Mouse (Mus musculus) right cerebral cortex, postnatal 25 days (tissue): ENCODE measurements around the gene Amigo2.

Experiments
- DNase-seq: peaks from one replicate; pipeline ENCODE4 v3.0.0; 2022

Gene Amigo2

GRCm38 (mm10) chr15:97267094-97267695 is 20.1 kb upstream of the Amigo2 start:
- DNase-seq: no peak

DNA sequence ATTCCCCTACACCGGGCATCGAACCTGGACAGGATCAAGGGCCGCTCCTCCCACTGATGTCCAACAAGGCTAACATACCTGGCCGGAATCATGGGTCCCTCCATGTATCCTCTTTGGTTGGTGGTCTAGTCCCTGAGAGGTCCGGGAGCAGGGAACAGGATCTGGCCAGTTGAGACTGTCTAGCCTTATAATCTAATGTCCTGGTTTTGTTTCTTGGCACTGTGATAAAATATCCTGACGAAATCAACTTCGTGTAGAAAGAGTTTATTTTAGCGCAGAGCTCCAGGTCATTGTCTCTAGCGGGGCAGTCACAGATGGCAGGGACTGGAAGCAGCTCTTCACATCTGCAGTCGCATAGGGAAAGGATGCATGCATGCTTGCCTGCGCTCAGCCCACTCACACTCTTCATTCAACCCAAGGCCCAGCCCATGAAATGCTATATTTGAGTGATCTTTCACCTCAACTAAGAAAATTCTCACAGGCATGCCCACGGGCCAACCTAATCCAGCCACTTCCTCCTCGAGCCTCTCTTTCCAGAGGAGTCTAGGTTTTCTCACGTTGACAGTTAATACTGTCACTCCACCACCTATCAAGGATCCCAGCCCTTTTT is 19.3 kb upstream of the Amigo2 start:
- DNase-seq: no peak

- no peak for DNase-seq
Observed at GRCm38 (mm10) chr15:97262251-97262650, 15.2 kb upstream of the Amigo2 start.

DNA sequence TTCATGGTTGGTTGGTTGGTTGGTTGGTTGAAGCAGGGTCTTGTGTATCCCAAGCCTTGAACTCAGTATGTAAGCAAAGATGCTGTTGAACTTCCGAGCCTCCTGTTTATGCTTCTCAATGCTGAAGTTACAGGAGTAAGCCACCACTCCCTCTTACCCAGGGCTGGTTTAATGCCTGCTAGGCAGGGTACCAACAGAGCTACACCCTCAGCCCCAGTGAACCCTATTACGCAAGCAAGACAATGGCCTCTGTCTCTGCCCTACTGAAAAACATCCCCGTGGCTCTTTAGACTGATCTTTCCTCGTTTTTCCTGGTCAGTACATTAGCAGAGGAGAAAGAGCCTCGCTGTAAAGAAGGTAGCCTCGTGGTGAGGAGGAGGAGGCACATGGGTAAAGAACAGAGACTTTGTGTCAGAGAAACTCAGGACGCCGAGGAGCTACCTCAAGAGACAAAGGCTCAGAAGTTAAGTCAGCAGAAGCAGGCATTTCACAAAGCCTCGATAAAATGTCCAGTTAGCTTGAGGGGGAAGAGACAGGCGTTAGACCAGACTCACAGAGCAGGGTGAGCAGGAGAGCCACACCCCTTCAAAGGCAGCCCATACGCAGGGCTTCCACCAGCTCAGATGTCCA is 13.0 kb upstream of the Amigo2 start:
- DNase-seq: no peak

GRCm38 (mm10) chr15:97259300-97259699 is 12.2 kb upstream of the Amigo2 start:
- DNase-seq: no peak

GRCm38 (mm10) chr15:97258483-97259230 is 11.6 kb upstream of the Amigo2 start:
- DNase-seq: no peak

DNA sequence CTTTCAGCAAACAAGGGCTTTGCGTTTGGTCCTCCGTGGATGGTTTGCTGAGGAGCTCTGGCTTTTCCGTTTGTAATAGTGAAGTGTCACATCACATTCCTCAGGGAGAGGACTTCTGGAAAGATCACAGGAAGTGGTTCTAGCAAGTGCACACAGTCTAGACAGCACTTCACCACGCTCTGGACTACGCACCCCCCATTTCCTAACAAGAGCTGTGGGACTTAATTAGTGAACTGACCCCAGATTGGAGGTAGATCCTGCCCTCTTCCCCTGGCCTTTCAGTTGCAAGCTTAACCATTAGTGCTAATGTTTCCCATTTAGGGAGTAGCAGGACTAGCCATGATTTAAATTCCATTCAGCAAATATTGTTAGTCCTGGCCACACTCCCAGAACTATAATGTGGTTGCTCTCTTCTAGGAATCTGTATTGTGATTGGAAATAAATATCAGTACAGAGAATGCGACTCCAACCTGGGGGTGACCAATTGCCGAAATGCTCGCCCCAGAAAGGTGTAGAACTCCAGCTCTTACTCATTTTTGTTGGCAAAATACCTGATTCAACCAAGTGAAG is 10.2 kb upstream of the Amigo2 start:
- DNase-seq: no peak

DNA sequence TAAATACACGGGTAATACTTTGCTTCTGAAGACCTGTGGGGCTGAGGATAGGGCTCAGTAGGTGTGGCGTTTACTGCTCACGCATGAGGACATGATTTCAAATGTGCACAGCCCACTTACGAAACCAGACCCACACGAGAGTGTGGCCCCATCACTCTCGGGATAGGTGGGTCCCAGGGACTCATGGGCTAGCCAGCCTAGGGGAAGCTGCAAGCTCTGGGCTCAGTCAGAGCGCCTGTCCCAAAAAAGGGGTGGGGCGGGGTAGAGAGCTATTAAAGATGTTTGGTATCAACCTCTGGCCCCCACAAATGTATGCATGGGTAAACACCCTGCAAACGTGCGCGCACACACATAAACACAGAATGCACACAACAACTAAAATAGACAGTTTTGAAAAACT is 9.3 kb upstream of the Amigo2 start:
- no peak for DNase-seq

- no peak for DNase-seq
Observed at GRCm38 (mm10) chr15:97255800-97256199, 8.7 kb upstream of the Amigo2 start.

- no peak for DNase-seq
Observed at GRCm38 (mm10) chr15:97254375-97254774, 7.3 kb upstream of the Amigo2 start.

- no peak for DNase-seq
Observed at GRCm38 (mm10) chr15:97252493-97253034, 5.5 kb upstream of the Amigo2 start.

DNA sequence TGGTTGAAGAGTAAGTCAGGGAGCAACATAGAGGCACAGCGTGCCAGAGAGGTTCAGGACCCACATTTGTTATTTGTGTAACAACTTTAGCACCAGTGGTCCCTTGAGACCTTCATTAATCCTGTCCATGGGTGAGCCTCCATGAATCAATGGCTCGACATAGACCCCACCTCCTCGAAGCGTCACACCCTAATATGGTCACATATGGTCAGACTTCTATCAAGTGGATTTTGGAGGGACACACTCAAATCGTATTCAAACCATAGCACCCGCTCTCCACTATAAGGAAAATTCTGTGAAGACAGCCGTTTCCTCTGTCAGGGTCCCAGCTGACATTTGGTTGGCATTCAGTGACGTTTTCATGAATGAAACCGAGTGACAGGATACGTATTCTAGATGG is 2.2 kb upstream of the Amigo2 start:
- no peak for DNase-seq

- DNase-seq: no peak
Observed at GRCm38 (mm10) chr15:97248296-97248695, 1.2 kb upstream of the Amigo2 start.

GRCm38 (mm10) chr15:97247791-97248161 is 689 bp upstream of the Amigo2 start:
- no peak for DNase-seq

DNA sequence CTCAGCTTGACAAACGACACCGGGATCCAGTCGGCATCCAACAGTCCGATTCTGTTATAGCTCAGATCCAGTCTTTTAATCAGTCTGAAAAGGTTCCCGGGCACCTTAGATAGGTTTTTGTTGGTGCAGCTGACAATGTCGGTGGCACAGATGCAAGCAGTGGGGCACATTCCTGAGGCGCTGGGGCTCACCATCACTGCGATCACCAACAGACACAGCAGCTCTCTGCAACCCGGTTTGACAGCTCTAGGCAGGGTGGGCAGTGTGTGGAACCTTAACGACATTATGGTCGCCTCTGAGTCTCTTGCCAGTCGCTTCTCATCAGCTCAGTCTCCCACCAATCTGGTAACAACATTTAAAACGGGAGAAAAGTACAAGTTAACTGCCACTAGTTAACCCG is 831 bp downstream of the Amigo2 start:
- DNase-seq: no peak

GRCm38 (mm10) chr15:97245392-97245791 is 1.7 kb downstream of the Amigo2 start:
- DNase-seq: no peak

DNA sequence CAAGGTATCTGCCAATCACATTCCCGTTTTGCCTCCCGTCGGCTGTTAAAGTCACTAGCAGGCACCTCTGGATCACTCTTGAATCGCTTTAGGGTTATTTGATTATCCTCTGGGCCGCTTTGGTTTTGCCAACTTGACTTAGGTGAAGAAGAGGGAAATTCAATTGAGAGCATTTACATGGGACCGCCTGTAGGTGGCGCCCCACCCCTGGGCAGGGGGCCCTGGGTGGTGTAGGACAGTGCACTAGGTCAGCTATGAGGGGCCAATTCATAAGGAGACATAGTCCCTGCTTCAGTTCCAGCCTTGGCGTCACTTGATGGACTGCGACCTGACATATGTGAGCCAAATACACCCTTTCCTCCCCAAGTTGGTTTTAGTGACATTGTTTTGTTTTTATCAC is 10.1 kb downstream of the Amigo2 start:
- no peak for DNase-seq

DNA sequence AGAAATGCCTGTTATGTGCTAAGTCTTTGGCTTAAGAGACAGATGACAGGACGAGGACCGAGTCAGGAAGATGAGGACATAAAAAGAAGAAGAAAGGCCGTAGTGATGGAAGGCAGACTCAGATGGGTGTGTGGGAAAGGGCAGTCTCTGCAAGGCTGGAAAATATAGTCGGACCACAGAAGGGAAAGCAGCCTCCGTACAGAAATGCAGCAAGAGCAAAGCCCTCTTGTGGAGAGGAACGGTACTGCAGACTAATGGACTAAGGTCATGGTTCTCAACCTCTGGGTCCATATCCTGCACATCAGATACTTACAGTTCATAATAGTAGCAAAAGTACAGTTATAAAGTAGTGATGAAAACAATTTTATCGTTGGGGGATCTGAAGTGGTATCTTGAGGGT is 11.9 kb downstream of the Amigo2 start:
- no peak for DNase-seq

DNA sequence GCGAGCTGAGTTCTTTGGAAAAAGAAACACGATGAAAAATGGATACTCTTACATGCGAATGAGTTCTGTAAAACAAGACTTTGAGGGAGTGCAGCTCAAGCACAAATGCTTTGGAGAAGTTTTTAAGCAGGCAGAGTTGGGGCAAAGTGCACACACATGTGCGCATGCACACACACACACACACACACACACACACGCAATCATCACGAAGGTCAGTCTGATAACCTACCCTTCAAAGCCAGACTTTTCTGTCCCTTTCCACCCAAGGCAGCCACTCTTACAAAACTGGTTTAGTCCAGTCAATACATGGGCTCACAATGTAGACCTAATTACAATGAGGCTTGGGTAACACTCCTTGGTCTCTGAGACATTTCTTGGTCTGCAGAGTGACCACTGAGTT is 13.0 kb downstream of the Amigo2 start:
- DNase-seq: no peak

DNA sequence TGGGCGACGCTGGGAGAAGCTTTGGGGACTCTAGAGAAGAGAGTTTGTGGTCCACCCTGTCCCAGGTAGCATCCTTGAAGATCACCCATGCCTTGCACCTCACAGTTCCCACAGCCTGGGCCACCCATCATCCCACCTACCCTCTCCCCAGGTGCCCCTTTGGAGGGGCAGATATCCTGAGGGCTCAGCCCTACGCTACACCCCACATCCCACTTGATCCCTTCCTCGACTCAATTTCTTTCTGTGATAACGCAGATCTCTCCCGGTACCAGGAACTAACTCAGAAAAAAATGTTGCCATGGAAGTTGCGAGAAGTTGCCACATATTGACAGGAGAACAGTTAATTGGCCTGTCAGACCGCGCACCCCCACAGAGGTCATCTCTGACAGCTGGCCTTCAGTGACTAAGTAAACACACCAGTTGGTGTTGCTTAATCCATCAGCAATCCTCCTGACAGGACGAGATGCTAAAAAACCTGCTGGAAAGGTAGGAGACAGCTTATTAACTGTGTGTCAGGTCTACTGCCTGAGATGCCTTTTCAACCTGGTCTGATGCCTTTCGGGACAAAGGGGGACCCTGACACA is 17.5 kb downstream of the Amigo2 start:
- DNase-seq: no peak

GRCm38 (mm10) chr15:97224003-97224402 is 23.1 kb downstream of the Amigo2 start:
- DNase-seq: no peak

GRCm38 (mm10) chr15:97223431-97223830 is 23.7 kb downstream of the Amigo2 start:
- DNase-seq: no peak

DNA sequence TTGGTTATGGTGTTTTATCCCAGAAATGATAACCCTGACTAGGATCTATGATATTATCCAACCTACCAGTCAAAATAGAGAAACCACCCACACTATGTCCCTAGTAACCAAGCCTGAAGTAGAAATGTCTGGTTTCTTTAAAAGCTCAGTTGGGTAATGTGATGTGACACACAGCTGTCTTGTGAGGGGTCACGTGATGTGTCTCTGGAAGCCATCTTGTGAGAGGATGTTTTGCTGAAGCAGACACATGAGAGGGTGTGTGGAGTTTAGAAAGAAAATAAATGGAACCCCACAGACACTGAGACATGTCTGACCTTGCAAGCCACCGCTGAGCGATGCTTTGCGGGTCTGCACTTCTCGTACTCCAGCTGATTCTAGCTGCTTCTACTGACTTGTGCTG is 30.2 kb downstream of the Amigo2 start:
- no peak for DNase-seq
